Mouse (Mus musculus) hindbrain, embryonic 11.5 days (tissue): Measurements from ENCODE around the gene Fastkd5. TPM values are rescaled to one million over a fixed set of nuclear protein-coding genes. Genes with fewer than 3 reads are reported as not detected.

Source experiments
- ATAC-seq: fragments of 200-750 bp; cut with Nextera tagmentation; 2 replicates; pipeline ENCODE4 v1.8.0; 2017; ENCODE audit warnings: mild to moderate bottlenecking, moderate TSS enrichment, moderate library complexity; ENCODE audit not compliant: low FRiP score
- DNase-seq: peaks from one replicate; pipeline ENCODE4 v3.0.0-alpha.2; 2015; ENCODE audit warnings: low spot score
- H3K27ac ChIP-seq: fragments of 300-500 bp; sonication (generic); 2 replicates; pipeline ENCODE4 v1.5.1; 2014; ENCODE audit warnings: mild to moderate bottlenecking, low read depth, low read length
- H3K27me3 ChIP-seq: fragments of 300-500 bp; sonication (generic); 2 replicates; pipeline ENCODE4 v1.6.1; 2014; ENCODE audit warnings: mild to moderate bottlenecking, low read length, moderate library complexity, mixed read lengths; ENCODE audit not compliant: control insufficient read depth, insufficient read depth
- H3K36me3 ChIP-seq: fragments of 300-500 bp; sonication (generic); 2 replicates; pipeline ENCODE4 v1.6.1; 2014; ENCODE audit warnings: mild to moderate bottlenecking, low read length, moderate library complexity, mixed read lengths; ENCODE audit not compliant: control insufficient read depth, insufficient read depth
- H3K4me1 ChIP-seq: fragments of 300-500 bp; sonication (generic); replicated peaks from 2 replicates; pipeline ENCODE4 v1.6.1; 2014; ENCODE audit warnings: low read length, mixed read lengths; ENCODE audit not compliant: control insufficient read depth, insufficient read depth
- H3K4me2 ChIP-seq: fragments of 300-500 bp; sonication (generic); replicated peaks from 2 replicates; pipeline ENCODE4 v1.6.1; 2014; ENCODE audit warnings: mild to moderate bottlenecking, low read depth, low read length
- H3K4me3 ChIP-seq: fragments of 300-500 bp; sonication (generic); 2 replicates; pipeline ENCODE4 v1.5.1; 2014; ENCODE audit warnings: low read depth, low read length
- H3K9ac ChIP-seq: fragments of 300-500 bp; sonication (generic); 2 replicates; pipeline ENCODE4 v1.6.1; 2014; ENCODE audit warnings: low read depth, low read length
- H3K9me3 ChIP-seq: fragments of 300-500 bp; sonication (generic); 2 replicates; pipeline ENCODE4 v1.6.1; 2016; ENCODE audit warnings: low read length; ENCODE audit not compliant: control insufficient read depth
- WGBS: fragments of 180-500 bp; shearing (Covaris S2); extraction: QIAGEN DNeasy Blood & Tissue Kit; methylation state at CpG from one replicate; pipeline ENCODE4 v1.1.7; 2014; 5-methylcytosine and 5-hydroxymethylcytosine counted together
- polyA plus RNA-seq: library from polyadenylated mRNA; unstranded; fragments of >200 nt; fragmentation: Nextera tagmentation; extraction: Ambion mirVana; gene quantifications from 2 replicates; pipeline ENCODE4 v1.2.1, GENCODE M21; 2014

Gene Fastkd5
- polyA plus RNA-seq, 1 experiment from 2014 or later, result 20.2 TPM

DNA sequence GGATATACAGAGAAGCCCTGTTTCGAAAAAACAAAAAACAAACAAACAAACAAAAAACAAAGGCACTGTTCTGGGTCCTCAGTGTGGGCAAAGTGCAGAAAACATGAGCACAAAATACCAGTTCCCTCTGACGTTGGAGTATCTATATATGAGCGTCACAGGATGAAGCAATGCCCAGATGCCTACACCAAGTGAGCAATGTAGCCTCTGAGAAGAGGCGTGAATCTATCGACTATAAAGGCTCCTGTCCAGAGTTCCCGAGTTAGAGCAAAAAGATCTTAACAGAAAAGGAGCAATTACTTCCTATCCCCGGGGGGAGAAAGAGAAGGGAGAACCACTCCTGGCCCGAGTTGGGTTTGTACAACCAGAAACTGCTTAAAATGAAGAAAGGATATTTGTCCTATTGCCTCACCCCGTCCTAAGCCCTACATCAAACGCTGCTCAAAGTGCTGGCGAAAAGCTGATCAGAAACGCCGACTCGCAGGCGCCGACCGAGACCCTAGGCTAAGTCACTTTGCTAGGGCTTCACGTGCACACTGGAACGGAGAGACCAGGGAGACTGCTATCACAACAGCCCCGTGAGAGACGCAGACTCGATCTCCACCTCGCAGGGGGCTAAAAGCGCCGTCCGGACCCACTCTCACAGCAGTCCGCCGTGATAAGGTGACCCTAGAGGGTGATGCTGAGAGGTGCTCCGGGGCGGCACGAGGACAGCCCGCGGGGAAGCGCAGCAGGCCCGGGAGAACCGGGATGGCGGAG, 568 bp downstream of the Fastkd5 start:
- H3K9ac ChIP-seq, result peak overlapping the region; percentile 87
- no peaks in the 10 kb centered on the region; the same call in 1 of the 2 replicates for H3K4me1 ChIP-seq
- no peak for DNase-seq
- H3K27me3 ChIP-seq, result peaks cover 8% of the 10 kb centered on the region
- ATAC-seq, result peak; percentile 41
- peak overlapping the region; percentile 79 for H3K4me3 ChIP-seq
- no peak overlapping the region for H3K27ac ChIP-seq
- H3K36me3 ChIP-seq, result peaks cover 2% of the 10 kb centered on the region; the same call in 1 of the 2 replicates
- WGBS, result 3% methylated on average over 37 of the region's 37 CpGs
- H3K4me2 ChIP-seq, result peak overlapping the region; percentile 73
- H3K9me3 ChIP-seq, result no peaks in the 10 kb centered on the region

GRCm38 (mm10) chr2:130628424-130628823, 1.4 kb downstream of the Fastkd5 start:
- H3K27ac ChIP-seq, result no peak overlapping the region
- no peak for ATAC-seq
- DNase-seq, result peak; percentile 36

DNA sequence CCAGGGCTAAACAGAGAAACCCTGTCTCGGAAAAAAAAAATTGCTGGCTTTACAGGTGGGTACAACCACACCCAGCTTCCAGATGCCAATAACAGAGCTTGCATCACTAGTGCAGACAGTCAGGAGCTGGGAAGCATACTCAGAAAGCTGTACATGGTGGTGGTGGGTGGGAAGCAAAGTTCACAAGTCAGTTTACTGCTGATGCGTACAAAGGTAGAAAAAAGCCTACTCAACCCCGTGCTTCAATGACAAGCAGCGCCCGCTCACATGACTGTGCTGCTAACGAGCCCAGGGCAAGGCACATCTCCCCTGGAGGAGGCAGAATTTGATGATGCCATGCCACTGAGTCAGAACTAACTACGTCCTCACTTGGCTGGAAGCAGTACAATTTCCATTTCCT, 10.9 kb downstream of the Fastkd5 start:
- Histone ChIP-seq H3K4me1 (no peaks in the 10 kb centered on the region), H3K4me3 (no peak overlapping the region), H3K9ac (no peak overlapping the region), H3K27ac (no peak overlapping the region), H3K4me2 (no peak overlapping the region), H3K36me3 (peaks cover 13% of the 10 kb centered on the region; the same call in 1 of the 2 replicates), H3K27me3 (no peaks in the 10 kb centered on the region), H3K9me3 (no peaks in the 10 kb centered on the region)
- 94% methylated on average over 7 of the region's 7 CpGs for WGBS
- no peak for DNase-seq
- no peak for ATAC-seq

More at GRCm38 (mm10) chr2:130628424-130628823, 1.4 kb downstream of the Fastkd5 start:
- Histone ChIP-seq H3K9me3 (no peaks in the 10 kb centered on the region), H3K4me3 (peak overlapping the region; percentile 79; the same call in 1 of the 2 replicates), H3K27me3 (no peaks in the 10 kb centered on the region), H3K9ac (no peak overlapping the region), H3K4me2 (no peak overlapping the region), H3K36me3 (peaks cover 2% of the 10 kb centered on the region; the same call in 1 of the 2 replicates), H3K4me1 (no peaks in the 10 kb centered on the region)
- 67% methylated on average over 3 of the region's 3 CpGs for WGBS

DNA sequence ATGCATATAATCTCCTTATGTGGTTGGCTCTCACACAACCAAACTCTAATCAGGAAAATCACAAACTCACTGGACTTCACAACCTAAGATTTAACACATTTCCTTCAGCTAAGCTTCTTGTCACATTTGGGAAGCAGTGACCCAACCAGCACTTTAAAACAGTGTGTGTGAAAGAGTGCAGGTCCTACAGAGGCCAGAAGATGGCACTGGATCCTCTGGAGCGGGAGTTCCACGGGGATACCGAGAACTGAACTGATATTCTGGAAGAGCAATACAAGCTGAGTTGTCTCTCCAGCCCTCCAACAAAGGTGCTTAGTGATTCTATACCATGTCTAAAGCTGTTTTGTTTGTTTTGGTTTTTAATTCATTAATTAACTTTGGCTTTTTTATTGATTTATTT, 16.7 kb downstream of the Fastkd5 start:
- ATAC-seq (no peak), DNase-seq (peak; percentile 41)
- no peaks in the 10 kb centered on the region for H3K9me3 ChIP-seq
- 53% methylated on average over 3 of the region's 3 CpGs for WGBS
- H3K4me3 ChIP-seq, result no peak overlapping the region
- H3K36me3 ChIP-seq, result peaks cover 9% of the 10 kb centered on the region; the same call in 1 of the 2 replicates
- H3K9ac ChIP-seq, result no peak overlapping the region
- no peak overlapping the region for H3K27ac ChIP-seq
- H3K27me3 ChIP-seq, result no peaks in the 10 kb centered on the region
- H3K4me1 ChIP-seq, result no peaks in the 10 kb centered on the region
- no peak overlapping the region for H3K4me2 ChIP-seq

DNA sequence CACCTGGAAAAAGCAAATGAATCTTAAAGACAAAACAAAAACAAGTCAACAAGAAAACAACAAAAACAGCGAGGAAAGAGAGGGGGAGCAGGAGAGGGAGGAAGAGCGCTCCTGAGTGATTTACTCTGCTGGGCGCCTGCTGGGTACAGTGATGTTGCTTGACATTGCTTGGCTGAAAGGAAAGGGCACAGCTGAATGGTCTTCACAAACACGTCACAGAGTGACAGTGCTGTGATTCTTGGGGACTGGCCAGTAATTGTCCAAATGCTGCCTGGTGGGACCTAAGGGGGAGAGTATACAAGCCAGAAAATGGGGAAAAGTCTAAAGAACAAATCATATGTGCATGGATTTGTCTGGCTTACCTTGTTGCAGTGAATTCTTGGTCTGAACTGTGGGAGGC, 27.6 kb downstream of the Fastkd5 start:
- Histone ChIP-seq H3K9ac (no peak overlapping the region), H3K4me2 (no peak overlapping the region), H3K4me1 (no peaks in the 10 kb centered on the region), H3K27me3 (no peaks in the 10 kb centered on the region), H3K9me3 (no peaks in the 10 kb centered on the region), H3K27ac (no peak overlapping the region), H3K36me3 (no peaks in the 10 kb centered on the region; the same call in 1 of the 2 replicates), H3K4me3 (no peak overlapping the region)
- ATAC-seq (no peak), DNase-seq (no peak)
- WGBS, result 91% methylated on average over 4 of the region's 4 CpGs

DNA sequence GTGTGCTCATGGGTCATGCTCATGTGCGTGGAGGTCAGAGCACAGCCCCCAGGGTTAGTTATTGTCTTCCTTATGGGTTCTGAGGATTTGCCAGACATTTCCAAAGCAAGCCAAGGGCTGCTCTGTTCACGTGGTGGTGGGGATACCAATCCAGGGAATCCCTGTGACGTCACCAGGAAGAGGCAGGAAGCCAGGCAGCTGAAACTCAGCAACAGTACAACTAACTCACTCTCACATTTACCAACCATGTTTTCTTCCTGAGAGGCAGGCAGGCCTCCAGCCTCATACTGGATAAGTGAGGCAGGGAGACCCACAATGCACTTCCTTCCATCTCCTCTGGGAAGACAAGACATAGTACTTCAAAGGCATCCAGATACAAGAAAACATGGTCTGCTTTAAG, 31.4 kb downstream of the Fastkd5 start:
- no peak for ATAC-seq
- DNase-seq, result no peak
- 79% methylated on average over 3 of the region's 3 CpGs for WGBS
- Histone ChIP-seq H3K36me3 (peaks cover 4% of the 10 kb centered on the region; the same call in 1 of the 2 replicates), H3K27ac (no peak overlapping the region), H3K4me1 (no peaks in the 10 kb centered on the region), H3K9me3 (no peaks in the 10 kb centered on the region), H3K9ac (no peak overlapping the region), H3K4me2 (no peak overlapping the region), H3K4me3 (no peak overlapping the region), H3K27me3 (no peaks in the 10 kb centered on the region)

DNA sequence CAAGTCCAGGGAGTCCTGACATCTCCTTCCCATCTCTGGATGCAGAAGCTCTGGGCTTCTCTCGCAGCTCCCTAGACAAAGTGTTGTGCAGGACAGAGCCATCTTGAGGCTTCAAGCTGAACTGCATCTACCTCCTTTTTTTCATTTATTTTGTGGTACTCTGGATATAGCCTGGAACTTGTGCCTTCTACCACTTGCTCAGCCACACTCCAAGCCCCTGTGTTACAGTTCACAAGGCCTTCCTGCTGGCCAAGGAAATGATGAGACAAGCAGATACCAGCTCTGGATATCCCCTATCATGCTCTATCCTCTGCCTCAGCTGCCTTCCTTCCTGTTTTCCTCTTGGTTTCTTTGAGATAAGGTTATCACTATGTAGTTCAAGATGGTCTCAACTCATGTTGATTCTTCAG, 32.2 kb downstream of the Fastkd5 start:
- Histone ChIP-seq H3K4me1 (no peaks in the 10 kb centered on the region), H3K4me3 (no peak overlapping the region), H3K9ac (no peak overlapping the region), H3K4me2 (no peak overlapping the region), H3K27ac (no peak overlapping the region), H3K36me3 (peaks cover 4% of the 10 kb centered on the region; the same call in 1 of the 2 replicates), H3K27me3 (no peaks in the 10 kb centered on the region), H3K9me3 (no peaks in the 10 kb centered on the region)
- 0 out of 2 replicates have a peak, but pooled peaks have one; percentile 38 for ATAC-seq
- peak; percentile 43 for DNase-seq
- 48% methylated on average over 1 of the region's 1 CpGs for WGBS

GRCm38 (mm10) chr2:130595596-130595995, 34.2 kb downstream of the Fastkd5 start:
- Histone ChIP-seq H3K36me3 (peaks cover 8% of the 10 kb centered on the region), H3K27me3 (no peaks in the 10 kb centered on the region), H3K4me3 (no peak overlapping the region), H3K9me3 (no peaks in the 10 kb centered on the region), H3K4me1 (no peaks in the 10 kb centered on the region), H3K4me2 (no peak overlapping the region), H3K27ac (no peak overlapping the region), H3K9ac (no peak overlapping the region)
- DNase-seq, result no peak
- 89% methylated on average over 1 of the region's 1 CpGs for WGBS
- no peak for ATAC-seq

GRCm38 (mm10) chr2:130591016-130591415, 38.8 kb downstream of the Fastkd5 start:
- H3K9ac ChIP-seq, result no peak overlapping the region
- WGBS, result 94% methylated on average over 2 of the region's 2 CpGs
- no peaks in the 10 kb centered on the region for H3K9me3 ChIP-seq
- H3K4me3 ChIP-seq, result no peak overlapping the region
- no peaks in the 10 kb centered on the region for H3K4me1 ChIP-seq
- H3K27ac ChIP-seq, result no peak overlapping the region
- no peak overlapping the region for H3K4me2 ChIP-seq
- DNase-seq, result no peak
- peaks cover 8% of the 10 kb centered on the region for H3K36me3 ChIP-seq
- H3K27me3 ChIP-seq, result no peaks in the 10 kb centered on the region
- ATAC-seq, result no peak
